Mouse (Mus musculus): Measurements from ENCODE around the gene Nt5c3b.

Gene Nt5c3b

GRCm38 (mm10) chr11:100377989-100378388 lies 63.6 kb downstream of the Nt5c3b start:
- DNase-seq (ENCODE audit: low read depth), result no peak

- DNase-seq (ENCODE audit: low read depth), result no peak
Observed at GRCm38 (mm10) chr11:100376746-100377389, 64.7 kb downstream of the Nt5c3b start.

- DNase-seq (ENCODE audit: low read depth), result no peak
Observed at GRCm38 (mm10) chr11:100376005-100376404, 65.6 kb downstream of the Nt5c3b start.

- no peak for DNase-seq (ENCODE audit: low read depth)
Observed at GRCm38 (mm10) chr11:100375127-100375526, 66.5 kb downstream of the Nt5c3b start.
